Mouse (Mus musculus) lung, embryonic 16.5 days (tissue): ENCODE measurements at regions not wholly inside any gene's neighbourhood (a gene's known extent, or its start where the extent isn't known, plus 50 kb on each side); places are given as distances from the start of the nearest gene placed in this dataset.

Source experiments
- ATAC-seq: fragments of 200-750 bp; cut with Nextera tagmentation; 2 replicates; pipeline ENCODE4 v1.8.0; 2017; ENCODE audit warnings: low read depth, mild to moderate bottlenecking, moderate library complexity
- H3K27ac ChIP-seq: fragments of 300-500 bp; sonication (generic); 2 replicates; pipeline ENCODE4 v1.5.1; 2014; ENCODE audit warnings: mild to moderate bottlenecking, control low read depth, low read length
- H3K27me3 ChIP-seq: fragments of 300-500 bp; sonication (generic); 2 replicates; pipeline ENCODE4 v1.6.1; 2014; ENCODE audit warnings: low read depth, low read length, mixed read lengths; ENCODE audit not compliant: control insufficient read depth, insufficient read depth
- H3K36me3 ChIP-seq: fragments of 300-500 bp; sonication (generic); 2 replicates; pipeline ENCODE4 v1.6.1; 2014; ENCODE audit warnings: low read length; ENCODE audit not compliant: control insufficient read depth, insufficient read depth
- H3K4me1 ChIP-seq: fragments of 300-500 bp; sonication (generic); replicated peaks from 2 replicates; pipeline ENCODE4 v1.6.1; 2014; ENCODE audit warnings: low read length, mixed read lengths; ENCODE audit not compliant: control insufficient read depth, insufficient read depth
- H3K4me2 ChIP-seq: fragments of 300-500 bp; sonication (generic); 2 replicates; pipeline ENCODE4 v1.6.1; 2014; ENCODE audit warnings: low read depth, low read length, control low read depth
- H3K4me3 ChIP-seq: fragments of 300-500 bp; sonication (generic); 2 replicates; pipeline ENCODE4 v1.5.1; 2014; ENCODE audit warnings: mild to moderate bottlenecking, low read length, control low read depth
- H3K9ac ChIP-seq: fragments of 300-500 bp; sonication (generic); 2 replicates; pipeline ENCODE4 v1.6.1; 2014; ENCODE audit warnings: low read length, control low read depth
- H3K9me3 ChIP-seq: fragments of 300-500 bp; sonication (generic); 2 replicates; pipeline ENCODE4 v1.6.1; 2016; ENCODE audit warnings: low read length; ENCODE audit not compliant: control insufficient read depth
- WGBS: fragments of 180-500 bp; shearing (Covaris S2); extraction: QIAGEN DNeasy Blood & Tissue Kit; methylation state at CpG from one replicate; pipeline ENCODE4 v1.1.7; 2014; 5-methylcytosine and 5-hydroxymethylcytosine counted together

GRCm38 (mm10) chr6:140816359-140816758 is 87.3 kb downstream of the Gm11077 start:
- Histone ChIP-seq H3K36me3 (no peaks in the 10 kb centered on the region), H3K27ac (no peak overlapping the region), H3K9me3 (no peaks in the 10 kb centered on the region), H3K4me3 (no peak overlapping the region), H3K27me3 (no peaks in the 10 kb centered on the region), H3K9ac (no peak overlapping the region), H3K4me1 (no peaks in the 10 kb centered on the region), H3K4me2 (no peak overlapping the region)
- ATAC-seq: no peak
- WGBS: 44% methylated on average over 1 of the region's 1 CpGs

GRCm38 (mm10) chr6:140816831-140817230 is 87.7 kb downstream of the Gm11077 start:
- ATAC-seq: no peak
- H3K36me3 ChIP-seq: no peaks in the 10 kb centered on the region
- H3K27me3 ChIP-seq: no peaks in the 10 kb centered on the region
- 21% methylated on average over 6 of the region's 6 CpGs for WGBS
- H3K4me2 ChIP-seq: no peak overlapping the region
- H3K27ac ChIP-seq: no peak overlapping the region
- no peaks in the 10 kb centered on the region for H3K9me3 ChIP-seq
- no peak overlapping the region for H3K4me3 ChIP-seq
- H3K9ac ChIP-seq: no peak overlapping the region
- H3K4me1 ChIP-seq: no peaks in the 10 kb centered on the region

- Histone ChIP-seq H3K9me3 (no peaks in the 10 kb centered on the region), H3K4me2 (no peak overlapping the region), H3K9ac (no peak overlapping the region), H3K4me1 (no peaks in the 10 kb centered on the region), H3K36me3 (no peaks in the 10 kb centered on the region), H3K27me3 (no peaks in the 10 kb centered on the region), H3K27ac (no peak overlapping the region), H3K4me3 (no peak overlapping the region)
- 33% methylated on average over 8 of the region's 8 CpGs for WGBS
- peak; percentile 45; the same call in 1 of the 2 replicates for ATAC-seq
These were observed 90.4 kb downstream of the Gm11077 start for GRCm38 (mm10) chr6:140819451-140819878.

GRCm38 (mm10) chr6:140826522-140826921 is 97.4 kb downstream of the Gm11077 start:
- no peaks in the 10 kb centered on the region for H3K36me3 ChIP-seq
- no peaks in the 10 kb centered on the region for H3K9me3 ChIP-seq
- no peaks in the 10 kb centered on the region for H3K27me3 ChIP-seq
- H3K4me3 ChIP-seq: no peak overlapping the region
- no peaks in the 10 kb centered on the region for H3K4me1 ChIP-seq
- H3K9ac ChIP-seq: no peak overlapping the region
- H3K4me2 ChIP-seq: no peak overlapping the region
- no peak for ATAC-seq
- H3K27ac ChIP-seq: no peak overlapping the region

DNA sequence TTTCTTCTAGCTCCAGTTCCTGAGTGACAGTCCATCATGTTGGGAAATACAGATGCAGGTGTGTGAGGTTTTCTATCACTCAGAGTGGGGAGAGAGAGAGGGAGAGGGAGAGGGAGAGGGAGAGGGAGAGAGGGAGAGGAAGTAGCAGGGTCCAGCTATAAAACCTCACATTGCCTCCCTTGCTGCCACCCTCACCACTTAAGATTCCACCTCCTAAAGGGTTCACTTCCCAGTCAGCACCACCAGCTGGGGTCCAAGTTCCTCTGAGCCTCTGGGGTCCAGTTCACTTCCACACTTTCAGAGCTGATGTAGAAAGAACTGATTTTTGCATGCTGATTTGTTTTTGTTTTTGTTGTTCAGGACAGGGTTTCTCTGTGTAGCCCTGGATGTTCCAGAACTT is 98.6 kb downstream of the Gm11077 start:
- no peak overlapping the region for H3K4me2 ChIP-seq
- no peaks in the 10 kb centered on the region for H3K27me3 ChIP-seq
- ATAC-seq: no peak

DNA sequence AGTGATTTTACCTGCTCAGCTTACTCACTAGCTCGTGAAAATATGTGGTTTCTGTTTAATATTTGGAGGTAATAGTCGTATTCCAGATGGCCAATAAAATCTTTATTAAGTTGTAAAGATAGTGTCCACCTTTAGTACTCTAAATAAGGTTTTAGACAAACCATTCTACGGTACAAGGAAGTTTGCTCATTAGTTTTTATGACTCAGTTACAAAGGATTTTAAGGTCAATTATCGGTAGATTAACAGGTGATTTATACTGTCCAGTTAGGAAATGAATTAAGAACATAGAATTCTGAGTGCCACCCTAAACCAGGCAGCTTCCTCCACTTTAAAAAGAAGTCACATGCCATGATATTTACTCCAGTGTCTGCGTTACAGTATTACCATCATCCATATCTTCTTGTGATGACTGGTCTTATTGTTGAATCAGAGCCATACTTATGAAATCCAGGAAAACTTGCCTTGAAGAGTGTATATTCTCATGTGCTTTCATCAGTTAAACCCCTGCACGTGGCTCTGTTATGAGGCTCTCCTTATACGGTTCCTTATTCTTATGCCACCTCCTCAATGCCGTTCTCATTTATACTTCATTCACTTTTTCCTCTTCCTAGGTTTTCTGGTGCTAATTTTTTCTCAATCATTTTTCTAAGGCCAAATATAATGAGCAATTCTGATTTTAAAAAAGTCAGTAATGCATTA is 114.4 kb downstream of the Gm11077 start:
- H3K4me3 ChIP-seq: no peak overlapping the region
- no peaks in the 10 kb centered on the region for H3K27me3 ChIP-seq
- no peak overlapping the region for H3K27ac ChIP-seq
- H3K4me1 ChIP-seq: no peaks in the 10 kb centered on the region
- WGBS: 73% methylated on average over 8 of the region's 8 CpGs
- ATAC-seq: no peak
- no peak overlapping the region for H3K9ac ChIP-seq
- H3K9me3 ChIP-seq: no peaks in the 10 kb centered on the region
- H3K4me2 ChIP-seq: no peak overlapping the region
- H3K36me3 ChIP-seq: no peaks in the 10 kb centered on the region

More for the DNA sequence above, 98.6 kb downstream of the Gm11077 start:
- Histone ChIP-seq H3K9me3 (no peaks in the 10 kb centered on the region), H3K4me1 (no peaks in the 10 kb centered on the region), H3K9ac (no peak overlapping the region), H3K4me3 (no peak overlapping the region), H3K36me3 (no peaks in the 10 kb centered on the region), H3K27ac (no peak overlapping the region)

GRCm38 (mm10) chr6:140847165-140847564 is 118.1 kb downstream of the Gm11077 start:
- no peak overlapping the region for H3K9ac ChIP-seq
- no peaks in the 10 kb centered on the region for H3K36me3 ChIP-seq
- H3K4me3 ChIP-seq: no peak overlapping the region
- no peak overlapping the region for H3K27ac ChIP-seq
- no peaks in the 10 kb centered on the region for H3K27me3 ChIP-seq
- no peak for ATAC-seq
- H3K4me2 ChIP-seq: no peak overlapping the region
- 0 out of 2 replicates have a peak, but pooled peaks cover 3% of the 10 kb centered on the region for H3K9me3 ChIP-seq
- H3K4me1 ChIP-seq: peaks cover 4% of the 10 kb centered on the region; the same call in 1 of the 2 replicates
- WGBS: 80% methylated on average over 3 of the region's 3 CpGs

DNA sequence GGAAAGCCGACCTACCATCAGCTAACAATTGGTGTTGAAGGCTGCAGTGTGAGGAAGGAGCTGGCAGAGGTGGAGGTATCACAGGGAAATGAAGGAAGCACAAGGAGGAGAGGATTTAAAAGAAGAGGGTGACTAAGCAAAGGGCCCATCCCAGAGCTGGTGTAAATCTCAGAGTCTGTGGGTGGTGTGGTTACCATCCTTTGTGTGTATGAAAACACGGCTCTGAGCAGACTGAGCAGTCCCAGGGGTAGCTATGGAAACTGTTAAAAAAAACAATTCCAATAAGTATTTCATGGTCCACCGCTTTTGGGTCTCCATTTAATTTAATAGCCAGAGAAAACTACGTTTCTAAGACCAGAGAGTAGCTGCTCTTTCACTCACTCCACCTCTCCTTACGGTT is 123.3 kb downstream of the Gm11077 start:
- Histone ChIP-seq H3K9ac (no peak overlapping the region), H3K9me3 (0 out of 2 replicates have a peak, but pooled peaks cover 3% of the 10 kb centered on the region), H3K4me3 (no peak overlapping the region), H3K4me1 (peaks cover 10% of the 10 kb centered on the region), H3K4me2 (no peak overlapping the region), H3K27me3 (no peaks in the 10 kb centered on the region), H3K36me3 (no peaks in the 10 kb centered on the region), H3K27ac (no peak overlapping the region)
- ATAC-seq: no peak
- 81% methylated on average over 5 of the region's 5 CpGs for WGBS

DNA sequence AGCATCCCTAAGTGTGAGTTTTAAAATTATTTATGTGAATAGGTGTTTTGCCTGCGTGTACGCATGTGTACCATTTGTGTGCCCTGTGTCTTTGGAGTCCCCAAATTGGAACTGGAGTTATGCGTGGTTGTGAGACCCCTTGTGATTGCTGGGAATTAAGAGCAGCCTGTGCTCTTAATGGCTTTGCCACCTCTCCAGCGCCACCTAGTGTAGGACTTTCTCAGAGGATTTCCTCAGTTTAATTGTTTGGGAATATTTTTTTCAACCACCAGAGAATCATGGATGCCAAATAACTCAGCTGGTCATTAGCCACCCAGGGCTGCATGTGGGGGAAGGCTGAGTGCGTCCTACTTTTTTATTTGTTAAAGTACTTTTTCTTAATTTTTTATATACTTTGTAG is 124.4 kb downstream of the Gm11077 start:
- H3K27me3 ChIP-seq: no peaks in the 10 kb centered on the region
- WGBS: 47% methylated on average over 5 of the region's 5 CpGs
- ATAC-seq: no peak

More for the DNA sequence above, 124.4 kb downstream of the Gm11077 start:
- peaks cover 10% of the 10 kb centered on the region for H3K4me1 ChIP-seq
- no peak overlapping the region for H3K9ac ChIP-seq
- no peak overlapping the region for H3K27ac ChIP-seq
- H3K4me2 ChIP-seq: no peak overlapping the region
- H3K9me3 ChIP-seq: 0 out of 2 replicates have a peak, but pooled peaks cover 3% of the 10 kb centered on the region
- no peak overlapping the region for H3K4me3 ChIP-seq
- no peaks in the 10 kb centered on the region for H3K36me3 ChIP-seq
